Mouse (Mus musculus) thymus, adult 2 months (tissue): ENCODE results near the gene Rrp1b. TPM values are rescaled to one million over a fixed set of nuclear protein-coding genes. Genes with fewer than 3 reads are reported as not detected.
A peak's percentile ranks its signal among the peaks of the same experiment; 100 is the strongest.

Experiments
- DNase-seq: peaks from one replicate; pipeline ENCODE4 v3.0.0; 2021
- H3K27ac ChIP-seq: fragments of 200-500 bp; 2 replicates; pipeline ENCODE4 v1.5.1; 2012; ENCODE audit warnings: low read length, control low read depth; ENCODE audit not compliant: control insufficient read depth, insufficient read depth
- H3K27me3 ChIP-seq: fragments of 200-500 bp; 2 replicates; pipeline ENCODE4 v1.6.1; 2012; ENCODE audit warnings: mild to moderate bottlenecking, low read length, moderate library complexity, mixed read lengths; ENCODE audit not compliant: control insufficient read depth, insufficient read depth
- H3K36me3 ChIP-seq: fragments of 200-500 bp; 2 replicates; pipeline ENCODE4 v1.6.1; 2012; ENCODE audit warnings: mild to moderate bottlenecking, low read length, moderate library complexity; ENCODE audit not compliant: control insufficient read depth, insufficient read depth
- H3K4me1 ChIP-seq: fragments of 200-500 bp; replicated peaks from 2 replicates; pipeline ENCODE4 v1.6.1; 2012; ENCODE audit warnings: low read length; ENCODE audit not compliant: control insufficient read depth, insufficient read depth
- H3K4me3 ChIP-seq: fragments of 200-500 bp; 2 replicates; pipeline ENCODE4 v1.5.1; 2012; ENCODE audit warnings: mild to moderate bottlenecking, low read length, control low read depth, moderate library complexity; ENCODE audit not compliant: control insufficient read depth, insufficient read depth
- CTCF ChIP-seq: fragments of 200-500 bp; IDR thresholded peaks from 2 replicates; pipeline ENCODE4 v1.5.1; 2012; ENCODE audit warnings: mild to moderate bottlenecking, control low read depth, low read length, moderate library complexity, borderline replicate concordance; ENCODE audit not compliant: control insufficient read depth, poor library complexity, insufficient read depth; ENCODE audit errors: extremely low read depth
- POLR2A ChIP-seq: fragments of 200-500 bp; IDR thresholded peaks from 2 replicates; pipeline ENCODE4 v1.6.1; 2012; ENCODE audit warnings: mild to moderate bottlenecking, low read length, control low read depth, moderate library complexity; ENCODE audit not compliant: control insufficient read depth, poor library complexity, insufficient read depth; ENCODE audit errors: extremely low read depth
- WGBS: fragments of 180-500 bp; shearing (Covaris S2); methylation state at CpG from one replicate; pipeline ENCODE4 v1.1.7; 2018; 5-methylcytosine and 5-hydroxymethylcytosine counted together
- polyA plus RNA-seq: library from polyadenylated mRNA; depleted of rRNA; stranded (reverse); fragments of >200 nt; gene quantifications from 2 replicates; pipeline ENCODE4 v1.2.3, GENCODE M21; 2012

The Rrp1b gene
- polyA plus RNA-seq, 1 experiment = 17.2 TPM

- Histone ChIP-seq H3K27ac (no peak overlapping the region), H3K27me3 (no peaks in the 10 kb centered on the region), H3K4me3 (no peak overlapping the region), H3K4me1 (peaks cover 7% of the 10 kb centered on the region), H3K36me3 (peaks cover 8% of the 10 kb centered on the region; the same call in 1 of the 2 replicates)
- no peak for DNase-seq
- WGBS = 93% methylated on average over 5 of the region's 5 CpGs
- no peak for TF ChIP-seq POLR2A
- TF ChIP-seq CTCF = no peak
Observed at GRCm38 (mm10) chr17:32046541-32046940, 10.6 kb downstream of the Rrp1b start.

- DNase-seq = no peak
- Histone ChIP-seq H3K4me3 (no peak overlapping the region), H3K36me3 (peaks cover 8% of the 10 kb centered on the region; the same call in 1 of the 2 replicates), H3K27ac (no peak overlapping the region), H3K4me1 (peaks cover 21% of the 10 kb centered on the region), H3K27me3 (no peaks in the 10 kb centered on the region)
- TF ChIP-seq POLR2A = no peak
- TF ChIP-seq CTCF = no peak
- 97% methylated on average over 5 of the region's 5 CpGs for WGBS
Observed at GRCm38 (mm10) chr17:32048351-32048750, 12.5 kb downstream of the Rrp1b start.

GRCm38 (mm10) chr17:32049914-32050313 is 14.0 kb downstream of the Rrp1b start:
- Histone ChIP-seq H3K4me1 (peaks cover 27% of the 10 kb centered on the region), H3K27me3 (no peaks in the 10 kb centered on the region), H3K36me3 (peaks cover 8% of the 10 kb centered on the region; the same call in 1 of the 2 replicates), H3K27ac (no peak overlapping the region), H3K4me3 (no peak overlapping the region)
- TF ChIP-seq CTCF = no peak
- no peak for TF ChIP-seq POLR2A
- no peak for DNase-seq
- 92% methylated on average over 4 of the region's 4 CpGs for WGBS

GRCm38 (mm10) chr17:32050609-32051008 is 14.7 kb downstream of the Rrp1b start:
- Histone ChIP-seq H3K27ac (no peak overlapping the region), H3K36me3 (peaks cover 8% of the 10 kb centered on the region; the same call in 1 of the 2 replicates), H3K4me1 (peaks cover 27% of the 10 kb centered on the region), H3K27me3 (no peaks in the 10 kb centered on the region), H3K4me3 (no peak overlapping the region)
- TF ChIP-seq POLR2A = no peak
- no peak for TF ChIP-seq CTCF
- 67% methylated on average over 6 of the region's 6 CpGs for WGBS
- no peak for DNase-seq

GRCm38 (mm10) chr17:32052237-32053080 is 16.6 kb downstream of the Rrp1b start:
- H3K27ac ChIP-seq = no peak overlapping the region

GRCm38 (mm10) chr17:32053677-32054076 is 17.8 kb downstream of the Rrp1b start:
- H3K36me3 ChIP-seq = peaks cover 13% of the 10 kb centered on the region
- H3K4me3 ChIP-seq = no peak overlapping the region
- DNase-seq = peak; percentile 15
- no peaks in the 10 kb centered on the region for H3K27me3 ChIP-seq
- peak overlapping the region; percentile 58; the same call in 1 of the 2 replicates for H3K27ac ChIP-seq
- H3K4me1 ChIP-seq = peaks cover 27% of the 10 kb centered on the region
- TF ChIP-seq POLR2A = no peak
- TF ChIP-seq CTCF = no peak
- WGBS = 9% methylated on average over 5 of the region's 5 CpGs

More at GRCm38 (mm10) chr17:32052237-32053080, 16.6 kb downstream of the Rrp1b start:
- DNase-seq = no peak
- Histone ChIP-seq H3K27me3 (no peaks in the 10 kb centered on the region), H3K36me3 (peaks cover 9% of the 10 kb centered on the region), H3K4me1 (peaks cover 27% of the 10 kb centered on the region), H3K4me3 (no peak overlapping the region)
- WGBS = 47% methylated on average over 5 of the region's 5 CpGs
- TF ChIP-seq CTCF (no peak), POLR2A (no peak)
